Mouse (Mus musculus): ENCODE measurements at regions not wholly inside any gene's neighbourhood (a gene's known extent, or its start where the extent isn't known, plus 50 kb on each side); places are given as distances from the start of the nearest gene placed in this dataset.
"Not testable (repeated sequence)": the region's sequence is repeated elsewhere in the genome, so short reads cannot be mapped to it uniquely, and the experiment has no call there.

DNA sequence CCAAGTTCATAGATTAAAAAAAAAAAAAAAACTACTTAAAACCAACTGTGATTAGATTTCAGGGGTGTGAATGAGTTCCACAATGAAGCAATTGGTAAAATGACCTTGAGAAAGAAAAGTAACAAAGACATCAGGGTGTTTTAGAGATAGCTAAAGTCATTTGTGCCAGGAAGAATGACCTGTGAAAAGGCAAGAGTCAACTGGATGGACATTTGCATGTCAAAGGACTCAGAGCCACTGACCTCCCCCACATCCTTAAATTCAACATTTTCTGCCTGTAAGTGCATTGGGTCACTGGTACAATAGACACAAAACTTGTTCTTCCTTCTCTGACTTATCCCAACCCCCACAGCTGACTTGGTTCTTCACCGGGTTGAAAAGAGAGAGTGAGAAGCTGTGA is 474.6 kb upstream of the 2610301B20Rik start:
- TF ChIP-seq CTCF (IDR thresholded peaks at IDR 0.05; ENCODE audit: low read depth) = no peak
- no peak for ATAC-seq (ENCODE audit: insufficient read depth)
- H3K4me1 ChIP-seq (ENCODE audit: insufficient read depth) = no peaks in the 10 kb centered on the region
- no peak overlapping the region for H3K4me2 ChIP-seq
- no peak overlapping the region for H3K4me3 ChIP-seq (ENCODE audit: low read depth, low read length)
- no peaks in the 10 kb centered on the region for H3K9me3 ChIP-seq (ENCODE audit: low read depth, low read length)
- WGBS = 63% methylated on average over 1 of the region's 1 CpGs
- H3K9ac ChIP-seq = no peak overlapping the region
- H3K27ac ChIP-seq (ENCODE audit: low read depth) = no peak overlapping the region
- H3K36me3 ChIP-seq (ENCODE audit: insufficient read depth) = no peaks in the 10 kb centered on the region
- H3K27me3 ChIP-seq (ENCODE audit: insufficient read depth, low read length) = no peaks in the 10 kb centered on the region
- no peak for DNase-seq

DNA sequence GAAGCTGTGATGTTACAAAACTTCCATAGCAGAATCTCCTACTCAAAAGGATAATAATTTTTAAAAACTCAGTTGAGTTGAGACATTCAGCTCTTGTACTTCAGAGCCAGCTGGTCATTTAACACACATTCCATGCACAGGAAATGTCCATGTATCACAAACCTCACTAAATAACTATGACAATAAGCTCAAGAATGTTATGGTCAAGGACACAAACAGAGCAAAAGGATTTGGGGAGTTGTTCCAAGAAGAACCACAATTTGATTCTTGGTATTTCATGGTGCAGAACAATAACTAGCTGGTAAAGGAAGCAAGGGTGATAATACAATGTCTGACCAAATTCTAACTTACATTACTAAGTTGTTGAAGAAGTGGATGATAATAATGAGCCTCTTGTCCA is 471.4 kb upstream of the 2610301B20Rik start:
- H3K9ac ChIP-seq = no peak overlapping the region
- no peak for DNase-seq
- H3K4me1 ChIP-seq (ENCODE audit: insufficient read depth) = no peaks in the 10 kb centered on the region
- no peaks in the 10 kb centered on the region for H3K9me3 ChIP-seq (ENCODE audit: low read depth, low read length)
- no peak overlapping the region for H3K27ac ChIP-seq (ENCODE audit: low read depth)
- no peak overlapping the region for H3K4me2 ChIP-seq
- TF ChIP-seq CTCF (IDR thresholded peaks at IDR 0.05; ENCODE audit: low read depth) = no peak
- no peak for ATAC-seq (ENCODE audit: insufficient read depth)
- H3K27me3 ChIP-seq (ENCODE audit: insufficient read depth, low read length) = no peaks in the 10 kb centered on the region
- no peaks in the 10 kb centered on the region for H3K36me3 ChIP-seq (ENCODE audit: insufficient read depth)
- no peak overlapping the region for H3K4me3 ChIP-seq (ENCODE audit: low read depth, low read length)

DNA sequence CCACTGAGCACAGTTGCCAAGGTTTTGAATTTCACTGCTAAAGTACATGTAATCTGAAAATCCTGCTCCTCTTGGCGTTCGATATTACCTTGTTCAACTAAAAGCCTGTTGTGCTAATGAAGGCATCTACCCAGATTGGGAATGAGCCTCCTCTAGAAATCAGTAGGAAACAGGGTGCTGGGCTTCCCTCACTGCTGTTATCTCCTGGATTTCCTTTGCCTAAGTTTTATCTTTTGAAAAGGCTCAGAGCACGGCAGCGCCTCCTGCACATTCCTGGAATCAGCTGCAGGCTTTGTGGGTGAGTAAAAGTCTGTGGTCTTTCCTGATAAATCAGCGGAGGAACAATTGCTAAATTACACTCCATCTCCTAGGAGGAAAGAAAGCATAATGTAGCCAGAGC is 469.9 kb upstream of the 2610301B20Rik start:
- no peaks in the 10 kb centered on the region for H3K27me3 ChIP-seq (ENCODE audit: insufficient read depth, low read length)
- DNase-seq = no peak
- WGBS = 49% methylated on average over 5 of the region's 5 CpGs
- no peaks in the 10 kb centered on the region for H3K9me3 ChIP-seq (ENCODE audit: low read depth, low read length)
- no peaks in the 10 kb centered on the region for H3K36me3 ChIP-seq (ENCODE audit: insufficient read depth)
- no peak overlapping the region for H3K9ac ChIP-seq
- peak overlapping the region; percentile 13; the same call in 1 of the 2 replicates for H3K27ac ChIP-seq (ENCODE audit: low read depth)
- H3K4me3 ChIP-seq (ENCODE audit: low read depth, low read length) = no peak overlapping the region
- H3K4me2 ChIP-seq = no peak overlapping the region
- no peak for TF ChIP-seq CTCF (IDR thresholded peaks at IDR 0.05; ENCODE audit: low read depth)
- ATAC-seq (ENCODE audit: insufficient read depth) = no peak
- H3K4me1 ChIP-seq (ENCODE audit: insufficient read depth) = no peaks in the 10 kb centered on the region

DNA sequence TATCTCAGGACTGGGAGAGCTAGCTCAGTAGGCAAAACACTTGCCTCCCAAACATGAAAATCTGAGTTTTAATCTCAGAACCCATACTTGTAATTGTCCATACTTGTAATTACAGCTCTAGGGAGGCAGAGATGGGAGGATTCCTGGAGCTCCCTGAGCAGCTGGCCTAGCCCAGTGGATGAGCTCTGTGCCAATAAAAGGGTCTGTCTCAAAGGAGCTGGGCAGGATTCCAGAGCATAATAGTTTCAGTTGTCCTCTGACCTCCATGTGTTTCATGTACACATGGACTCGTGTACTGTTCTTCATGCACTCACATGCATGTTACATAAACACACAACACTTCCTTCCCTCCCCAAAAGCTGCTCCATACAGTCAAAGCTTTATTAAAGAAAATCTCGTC is 469.2 kb upstream of the 2610301B20Rik start:
- Histone ChIP-seq H3K4me2 (no peak overlapping the region), H3K9ac (no peak overlapping the region), H3K9me3 (ENCODE audit: low read depth, low read length) (no peaks in the 10 kb centered on the region), H3K27me3 (ENCODE audit: insufficient read depth, low read length) (no peaks in the 10 kb centered on the region), H3K4me3 (ENCODE audit: low read depth, low read length) (no peak overlapping the region), H3K4me1 (ENCODE audit: insufficient read depth) (no peaks in the 10 kb centered on the region), H3K27ac (ENCODE audit: low read depth) (no peak overlapping the region), H3K36me3 (ENCODE audit: insufficient read depth) (no peaks in the 10 kb centered on the region)
- WGBS = 32% methylated on average over 2 of the region's 2 CpGs
- ATAC-seq (ENCODE audit: insufficient read depth) = peak; percentile 95
- TF ChIP-seq CTCF (IDR thresholded peaks at IDR 0.05; ENCODE audit: low read depth) = no peak
- peak; percentile 89 for DNase-seq

DNA sequence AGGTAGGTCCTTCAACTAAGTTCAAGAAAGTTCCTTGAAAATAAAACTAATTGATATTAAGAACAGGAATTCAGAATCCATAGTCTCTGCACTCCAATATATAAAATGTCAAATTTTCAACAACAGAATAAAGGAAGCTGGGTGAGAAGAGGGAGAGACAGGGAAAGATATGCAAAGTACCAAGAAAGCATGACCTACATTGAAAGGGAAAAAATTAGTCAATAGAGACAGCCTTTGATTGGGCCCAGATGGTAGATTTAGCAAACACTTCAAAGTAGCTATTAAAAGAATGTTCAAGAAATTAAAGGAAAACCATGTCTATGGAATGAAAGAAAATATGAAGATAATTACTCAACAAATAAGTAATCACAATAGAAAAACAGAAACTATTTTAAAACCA is 460.0 kb upstream of the 2610301B20Rik start:
- Histone ChIP-seq H3K4me1 (ENCODE audit: insufficient read depth) (no peaks in the 10 kb centered on the region), H3K27me3 (ENCODE audit: insufficient read depth, low read length) (no peaks in the 10 kb centered on the region), H3K9me3 (ENCODE audit: low read depth, low read length) (no peaks in the 10 kb centered on the region), H3K9ac (no peak overlapping the region), H3K27ac (ENCODE audit: low read depth) (no peak overlapping the region), H3K4me3 (ENCODE audit: low read depth, low read length) (no peak overlapping the region), H3K36me3 (ENCODE audit: insufficient read depth) (no peaks in the 10 kb centered on the region), H3K4me2 (no peak overlapping the region)
- no peak for ATAC-seq (ENCODE audit: insufficient read depth)
- TF ChIP-seq CTCF (IDR thresholded peaks at IDR 0.05; ENCODE audit: low read depth) = no peak
- peak; percentile 21 for DNase-seq

DNA sequence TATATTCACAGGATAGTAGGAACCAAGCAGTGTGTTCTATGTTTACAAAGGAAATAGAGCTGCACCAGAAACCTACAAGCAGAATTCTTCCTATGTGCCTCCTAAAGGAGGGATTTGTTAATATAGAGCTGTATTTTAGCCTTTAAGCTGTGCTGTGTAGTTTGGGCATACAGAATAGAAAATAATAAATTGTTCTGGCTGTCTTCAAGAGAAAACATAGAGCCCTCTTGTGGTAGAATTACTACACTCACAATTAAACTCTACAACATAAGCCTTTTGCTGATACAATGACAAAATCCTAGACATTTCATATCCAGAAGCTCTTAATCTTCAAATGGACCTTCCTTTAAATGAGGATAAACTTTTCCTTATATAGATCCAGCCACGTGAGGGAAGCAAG is 452.9 kb upstream of the 2610301B20Rik start:
- Histone ChIP-seq H3K27me3 (ENCODE audit: insufficient read depth, low read length) (no peaks in the 10 kb centered on the region), H3K9ac (no peak overlapping the region), H3K4me3 (ENCODE audit: low read depth, low read length) (no peak overlapping the region), H3K4me1 (ENCODE audit: insufficient read depth) (no peaks in the 10 kb centered on the region), H3K9me3 (ENCODE audit: low read depth, low read length) (no peaks in the 10 kb centered on the region), H3K4me2 (no peak overlapping the region), H3K36me3 (ENCODE audit: insufficient read depth) (no peaks in the 10 kb centered on the region), H3K27ac (ENCODE audit: low read depth) (no peak overlapping the region)
- peak; percentile 26; the same call in 1 of the 2 replicates for TF ChIP-seq CTCF (IDR thresholded peaks at IDR 0.05; ENCODE audit: low read depth)
- ATAC-seq (ENCODE audit: insufficient read depth) = no peak
- WGBS = 38% methylated on average over 1 of the region's 1 CpGs
- DNase-seq = peak; percentile 41

DNA sequence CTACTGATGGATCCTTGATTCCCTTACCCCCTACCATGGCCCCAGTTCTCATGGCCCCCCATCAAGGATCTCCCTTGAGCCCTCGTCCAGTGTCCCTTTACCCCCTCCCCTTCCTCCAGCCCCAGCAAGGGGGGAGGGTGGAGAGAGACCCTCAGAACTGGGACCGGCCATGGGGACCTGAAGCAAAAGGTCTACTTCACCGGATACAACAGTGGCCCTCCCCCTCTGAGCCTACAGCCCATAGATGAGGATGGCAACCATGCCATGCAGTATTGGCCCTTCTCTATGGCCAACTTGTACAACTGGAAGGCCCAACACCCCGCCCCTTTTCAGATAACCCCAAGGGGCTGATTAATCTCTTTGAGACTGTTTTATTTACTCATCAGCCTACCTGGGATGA is 439.9 kb upstream of the 2610301B20Rik start:
- no peaks in the 10 kb centered on the region for H3K4me1 ChIP-seq (ENCODE audit: insufficient read depth)
- ATAC-seq (ENCODE audit: insufficient read depth) (no peak), DNase-seq (no peak)
- no peak overlapping the region for H3K9ac ChIP-seq
- no peaks in the 10 kb centered on the region for H3K36me3 ChIP-seq (ENCODE audit: insufficient read depth)
- no peaks in the 10 kb centered on the region for H3K9me3 ChIP-seq (ENCODE audit: low read depth, low read length)
- H3K27me3 ChIP-seq (ENCODE audit: insufficient read depth, low read length) = no peaks in the 10 kb centered on the region
- no peak overlapping the region for H3K27ac ChIP-seq (ENCODE audit: low read depth)
- 87% methylated on average over 4 of the region's 4 CpGs for WGBS
- no peak overlapping the region for H3K4me2 ChIP-seq
- TF ChIP-seq CTCF (IDR thresholded peaks at IDR 0.05; ENCODE audit: low read depth) = no peak
- H3K4me3 ChIP-seq (ENCODE audit: low read depth, low read length) = no peak overlapping the region

DNA sequence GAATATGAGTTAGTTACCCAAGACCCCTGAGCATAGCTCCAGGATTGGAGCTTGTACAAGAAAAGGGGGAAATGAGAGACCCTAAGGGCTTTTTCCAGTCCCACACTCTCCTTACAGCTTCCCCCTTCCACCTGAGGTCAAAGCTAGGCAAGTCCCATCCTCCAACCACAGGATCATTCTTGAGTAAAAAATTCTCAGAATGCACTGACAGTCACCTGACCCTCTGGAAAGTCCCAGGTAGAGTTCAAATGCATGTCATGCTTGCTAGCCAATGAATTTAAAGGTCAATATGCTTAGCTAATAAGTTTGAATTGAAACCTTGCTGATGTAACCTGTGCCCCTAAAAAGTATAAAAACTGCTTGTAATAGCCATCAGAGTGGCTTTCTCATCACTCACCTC is 434.4 kb upstream of the 2610301B20Rik start:
- not testable (repeated sequence) for H3K4me1 ChIP-seq (ENCODE audit: insufficient read depth); ATAC-seq (ENCODE audit: insufficient read depth); H3K4me3 ChIP-seq (ENCODE audit: low read depth, low read length); H3K36me3 ChIP-seq (ENCODE audit: insufficient read depth); H3K9me3 ChIP-seq (ENCODE audit: low read depth, low read length); H3K4me2 ChIP-seq; DNase-seq; H3K9ac ChIP-seq; H3K27ac ChIP-seq (ENCODE audit: low read depth); H3K27me3 ChIP-seq (ENCODE audit: insufficient read depth, low read length)

Data from lung, embryonic 14.5 days (tissue).